Mouse (Mus musculus) midbrain, postnatal 0 days (tissue): ENCODE results near the gene Med4. TPM values are rescaled to one million over a fixed set of nuclear protein-coding genes. Genes with fewer than 3 reads are reported as not detected.

Experiments used
- ATAC-seq: fragments of 200-750 bp; cut with Nextera tagmentation; 2 replicates; pipeline ENCODE4 v1.8.0; 2017; ENCODE audit warnings: moderate number of reproducible peaks, mild to moderate bottlenecking, moderate TSS enrichment, moderate library complexity; ENCODE audit not compliant: low FRiP score
- DNase-seq: peaks from one replicate; pipeline ENCODE4 v3.0.0-alpha.2; 2015; ENCODE audit warnings: low spot score
- H3K27ac ChIP-seq: fragments of 300-500 bp; sonication (generic); 2 replicates; pipeline ENCODE4 v1.5.1; 2014; ENCODE audit warnings: low read depth, mild to moderate bottlenecking, low read length, mixed read lengths
- H3K27me3 ChIP-seq: fragments of 300-500 bp; sonication (generic); 2 replicates; pipeline ENCODE4 v1.6.1; 2014; ENCODE audit warnings: low read length, control low read depth, mixed read lengths; ENCODE audit not compliant: insufficient read depth
- H3K36me3 ChIP-seq: fragments of 300-500 bp; sonication (generic); 2 replicates; pipeline ENCODE4 v1.6.1; 2014; ENCODE audit warnings: low read length, control low read depth, mixed read lengths; ENCODE audit not compliant: insufficient read depth
- H3K4me1 ChIP-seq: fragments of 300-500 bp; sonication (generic); 2 replicates; pipeline ENCODE4 v1.6.1; 2014; ENCODE audit warnings: mild to moderate bottlenecking, control low read depth, antibody characterized with exemption, low read length, mixed read lengths; ENCODE audit not compliant: insufficient read depth
- H3K4me2 ChIP-seq: fragments of 300-500 bp; sonication (generic); 2 replicates; pipeline ENCODE4 v1.6.1; 2014; ENCODE audit warnings: low read depth, mild to moderate bottlenecking, low read length, mixed read lengths; ENCODE audit not compliant: poor library complexity, severe bottlenecking
- H3K4me3 ChIP-seq: fragments of 300-500 bp; sonication (generic); 2 replicates; pipeline ENCODE4 v1.5.1; 2014; ENCODE audit warnings: low read depth, mild to moderate bottlenecking, low read length, moderate library complexity
- H3K9ac ChIP-seq: fragments of 300-500 bp; sonication (generic); replicated peaks from 2 replicates; pipeline ENCODE4 v1.6.1; 2014; ENCODE audit warnings: mild to moderate bottlenecking, low read length, moderate library complexity, mixed read lengths; ENCODE audit not compliant: poor library complexity, severe bottlenecking
- H3K9me3 ChIP-seq: fragments of 300-500 bp; sonication (generic); 2 replicates; pipeline ENCODE4 v1.6.1; 2016; ENCODE audit warnings: low read length, control low read depth
- CTCF ChIP-seq: IDR thresholded peaks from 2 replicates; pipeline ENCODE4 v1.5.1; 2016; ENCODE audit warnings: antibody characterized with exemption, mild to moderate bottlenecking
- WGBS: fragments of 180-500 bp; shearing (Covaris S2); extraction: QIAGEN DNeasy Blood & Tissue Kit; methylation state at CpG from one replicate; pipeline ENCODE4 v1.1.7; 2014; 5-methylcytosine and 5-hydroxymethylcytosine counted together
- polyA plus RNA-seq: library from polyadenylated mRNA; unstranded; fragments of >200 nt; fragmentation: Nextera tagmentation; extraction: Ambion mirVana; gene quantifications from 2 replicates; pipeline ENCODE4 v1.2.1, GENCODE M21; 2015
- total RNA-seq: library from RNA; depleted of rRNA; stranded (reverse); fragments of >200 nt; gene quantifications from 2 replicates; pipeline ENCODE4 v1.2.3, GENCODE M21; 2014; rRNA removed

Med4 gene
- total and polyA plus RNA-seq, 2 experiments from 2014 or later: 25.2 to 81.7 TPM

GRCm38 (mm10) chr14:73550732-73551131 is 40.9 kb downstream of the Med4 start:
- H3K4me1 ChIP-seq: peaks cover 3% of the 10 kb centered on the region; the same call in 1 of the 2 replicates
- no peak overlapping the region for H3K9ac ChIP-seq
- H3K9me3 ChIP-seq: no peaks in the 10 kb centered on the region
- no peak for DNase-seq
- H3K4me3 ChIP-seq: no peak overlapping the region
- no peaks in the 10 kb centered on the region for H3K36me3 ChIP-seq
- TF ChIP-seq CTCF: no peak
- H3K27me3 ChIP-seq: no peaks in the 10 kb centered on the region
- ATAC-seq: no peak
- H3K27ac ChIP-seq: no peak overlapping the region
- H3K4me2 ChIP-seq: no peak overlapping the region
- 33% methylated on average over 8 of the region's 8 CpGs for WGBS

GRCm38 (mm10) chr14:73551164-73551563 is 41.3 kb downstream of the Med4 start:
- Histone ChIP-seq H3K9ac (no peak overlapping the region), H3K27me3 (no peaks in the 10 kb centered on the region), H3K4me2 (no peak overlapping the region), H3K27ac (no peak overlapping the region), H3K36me3 (no peaks in the 10 kb centered on the region), H3K9me3 (no peaks in the 10 kb centered on the region), H3K4me1 (peaks cover 3% of the 10 kb centered on the region; the same call in 1 of the 2 replicates), H3K4me3 (no peak overlapping the region)
- ATAC-seq: no peak
- WGBS: 80% methylated on average over 6 of the region's 6 CpGs
- no peak for DNase-seq
- no peak for TF ChIP-seq CTCF

GRCm38 (mm10) chr14:73552341-73553121 is 42.7 kb downstream of the Med4 start:
- no peaks in the 10 kb centered on the region for H3K27me3 ChIP-seq
- H3K4me1 ChIP-seq: peaks cover 3% of the 10 kb centered on the region; the same call in 1 of the 2 replicates
- ATAC-seq: peak; percentile 96
- peak overlapping the region; percentile 76 for H3K27ac ChIP-seq
- H3K9ac ChIP-seq: peak overlapping the region; percentile 96
- TF ChIP-seq CTCF: peak; percentile 21; the same call in 1 of the 2 replicates
- peak; percentile 93 for DNase-seq
- no peaks in the 10 kb centered on the region for H3K9me3 ChIP-seq
- H3K4me2 ChIP-seq: peak overlapping the region; percentile 56
- H3K4me3 ChIP-seq: peak overlapping the region; percentile 99
- H3K36me3 ChIP-seq: no peaks in the 10 kb centered on the region
- WGBS: 4% methylated on average over 53 of the region's 61 CpGs

- Histone ChIP-seq H3K9ac (peak overlapping the region; percentile 96), H3K4me1 (peaks cover 3% of the 10 kb centered on the region; the same call in 1 of the 2 replicates), H3K4me2 (peak overlapping the region; percentile 56), H3K36me3 (no peaks in the 10 kb centered on the region), H3K27me3 (no peaks in the 10 kb centered on the region), H3K27ac (peak overlapping the region; percentile 76), H3K4me3 (peak overlapping the region; percentile 99), H3K9me3 (no peaks in the 10 kb centered on the region)
- 1% methylated on average over 10 of the region's 10 CpGs for WGBS
- ATAC-seq (no peak), DNase-seq (peak; percentile 11)
- no peak for TF ChIP-seq CTCF
These were observed 43.4 kb downstream of the Med4 start for GRCm38 (mm10) chr14:73553122-73553696.

Other genes starting within 250 kb of the Med4 start
- gene Rb1, start 184.2 kb upstream of the Med4 start, total RNA-seq: 32.7 and 41.5 TPM in 2 replicates
- 17.3 and 19.0 TPM in 2 replicates for gene Rb1, start 184.2 kb upstream of the Med4 start, polyA plus RNA-seq
- 381 and 427 TPM in 2 replicates for gene Itm2b, start 124.7 kb upstream of the Med4 start, total RNA-seq
- 855 and 913 TPM in 2 replicates for gene Itm2b, start 124.7 kb upstream of the Med4 start, polyA plus RNA-seq
- 70.5 and 96.7 TPM in 2 replicates for gene Sucla2, start 15.3 kb downstream of the Med4 start, total RNA-seq
- 149 and 150 TPM in 2 replicates for gene Sucla2, start 15.3 kb downstream of the Med4 start, polyA plus RNA-seq
- gene Nudt15, start 38.2 kb downstream of the Med4 start, total RNA-seq: 6.7 and 8.9 TPM in 2 replicates
- gene Nudt15, start 38.2 kb downstream of the Med4 start, polyA plus RNA-seq: 9.4 and 10.9 TPM in 2 replicates
- gene Gm21750, start 151.2 kb downstream of the Med4 start, total RNA-seq: not detected in 2 replicates
- gene Gm21750, start 151.2 kb downstream of the Med4 start, polyA plus RNA-seq: not detected in 2 replicates